ENCODE assay signal across 8 mouse cellular contexts in the genomic region with DNA sequence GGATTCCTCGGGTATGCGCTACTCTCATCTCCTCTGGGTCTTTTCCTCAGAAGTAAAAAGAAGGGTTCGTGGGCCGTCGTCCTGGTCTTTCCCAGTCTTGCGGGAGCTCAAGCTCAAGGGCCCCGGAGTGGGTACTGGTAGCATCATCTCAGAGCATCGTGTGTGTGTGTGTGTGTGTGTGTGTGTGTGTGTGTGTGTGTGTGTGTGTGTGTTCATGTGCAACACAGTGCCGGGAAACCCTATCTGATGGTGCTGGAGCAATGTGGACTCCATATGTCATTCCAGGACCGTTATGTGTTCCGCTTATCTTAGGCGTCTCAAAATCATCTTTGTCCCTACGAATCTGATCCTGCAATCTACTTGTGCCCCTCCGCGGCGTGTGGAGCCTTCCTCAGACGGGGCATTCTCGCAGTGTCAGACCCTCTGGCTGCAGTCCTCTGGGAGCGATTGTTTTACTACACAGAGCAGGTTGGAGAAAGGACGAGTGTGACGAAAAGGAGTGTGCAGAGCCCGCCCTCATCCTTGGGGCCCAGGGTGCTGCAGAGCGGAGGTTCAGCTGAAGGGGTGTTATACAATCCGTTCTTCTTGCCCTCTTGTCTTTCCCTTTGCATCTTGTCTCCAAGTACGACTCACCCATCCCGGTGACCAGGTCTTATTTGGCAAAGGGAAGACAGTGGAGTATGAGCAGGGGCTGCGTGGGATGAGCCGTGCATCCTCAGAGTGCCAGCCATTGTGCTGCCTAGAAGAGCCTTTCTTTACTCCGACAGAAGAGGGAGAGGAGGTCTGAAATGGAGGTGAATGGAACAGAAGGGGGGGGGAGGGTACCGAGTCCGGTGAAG. TPM values are rescaled to one million over a fixed set of nuclear protein-coding genes. Genes with fewer than 3 reads are reported as not detected.
DNase-seq lines count a peak whose midpoint lies in the region; ATAC-seq and TF ChIP-seq lines count a peak whose summit lies in the region.
"Had no signal": no experiment of that assay in that cellular context is flagged by ENCODE, and none has a peak within 500 bp of the region (broad histone marks: within the 10 kb centered on the region; RNA-seq: fewer than 3 reads in every experiment).

No protein-coding gene starts in this region.

- H3K9me3 ChIP-seq in E14TG2a.4 (ENCODE audit: low read length) (no peaks in the 10 kb centered on the region), ES-E14 (ENCODE audit: control insufficient read depth, insufficient read depth, low read depth, low read length) (no peaks in the 10 kb centered on the region)
- H3K9me3 ChIP-seq in embryonic facial prominence, embryonic 10.5 days: no peaks in the 10 kb centered on the region
- no peaks in the 10 kb centered on the region for H3K9me3 ChIP-seq in hindbrain, embryonic 11.5 days (ENCODE audit: control insufficient read depth, low read length)
- no peaks in the 10 kb centered on the region for H3K9me3 ChIP-seq in limb, embryonic 12.5 days

- H3K36me3 ChIP-seq in E14TG2a.4 (ENCODE audit: insufficient read depth, low read length) (no peaks in the 10 kb centered on the region), ES-E14 (ENCODE audit: control insufficient read depth, insufficient read depth, low read length, poor library complexity, severe bottlenecking) (no peaks in the 10 kb centered on the region)
- peaks cover 15% of the 10 kb centered on the region for H3K36me3 ChIP-seq in embryonic facial prominence, embryonic 10.5 days (replicated peaks)
- no peaks in the 10 kb centered on the region for H3K36me3 ChIP-seq in hindbrain, embryonic 11.5 days (ENCODE audit: control insufficient read depth, insufficient read depth, low read length)
- no peaks in the 10 kb centered on the region for H3K36me3 ChIP-seq in limb, embryonic 12.5 days

- no peak for DNase-seq in ES-E14 (ENCODE audit: low read depth, low spot score)
- peak; percentile 51 for DNase-seq in embryonic facial prominence, embryonic 10.5 days (ENCODE audit: low spot score)
- peak; percentile 71 for DNase-seq in hindbrain, embryonic 11.5 days (ENCODE audit: low spot score)
- DNase-seq in ovary, postnatal 36 days (ENCODE audit: low spot score): peak; percentile 7
- DNase-seq in MN1 (ENCODE audit: low spot score): no peak

- peaks cover 37% of the 10 kb centered on the region for H3K27me3 ChIP-seq in E14TG2a.4 (ENCODE audit: insufficient read depth, low read length)
- H3K27me3 ChIP-seq in embryonic facial prominence, embryonic 10.5 days (replicated peaks; ENCODE audit: low read depth, poor library complexity, severe bottlenecking): peaks cover 17% of the 10 kb centered on the region
- H3K27me3 ChIP-seq in hindbrain, embryonic 11.5 days (ENCODE audit: control insufficient read depth, insufficient read depth, low read length): no peaks in the 10 kb centered on the region
- H3K27me3 ChIP-seq in limb, embryonic 12.5 days: peaks cover 30% of the 10 kb centered on the region

- 1% methylated on average over 31 of the region's 31 CpGs for WGBS in embryonic facial prominence, embryonic 10.5 days
- 1% methylated on average over 31 of the region's 31 CpGs for WGBS in hindbrain, embryonic 11.5 days
- WGBS in limb, embryonic 12.5 days: 4% methylated on average over 31 of the region's 31 CpGs

- ATAC-seq in hindbrain, embryonic 11.5 days (ENCODE audit: low FRiP score): peak; percentile 82
- peak; percentile 72; the same call in 1 of the 2 replicates for ATAC-seq in limb, embryonic 12.5 days (ENCODE audit: insufficient number of reproducible peaks, insufficient read depth, low FRiP score, low TSS enrichment, low read depth)

- in situ Hi-C loops in ES-E14 (cut with MboI; ENCODE audit: low sequenced_read_pairs in 2 of 2, unreplicated experiment in 2 of 2): no loop called here

- H3K27ac ChIP-seq in ES-E14 (ENCODE audit: insufficient read depth, low read depth, low read length, poor library complexity, severe bottlenecking): no peak overlapping the region
- peak overlapping the region; percentile 85 for H3K27ac ChIP-seq in embryonic facial prominence, embryonic 10.5 days (replicated peaks)
- H3K27ac ChIP-seq in hindbrain, embryonic 11.5 days (ENCODE audit: low read depth, low read length): peak overlapping the region; percentile 92
- no peak overlapping the region for H3K27ac ChIP-seq in limb, embryonic 12.5 days

- TF ChIP-seq CTCF in E14TG2a.4 (conservative IDR thresholded peaks at IDR 0.05; ENCODE audit: low read length): no peak

- peak overlapping the region; percentile 60 for H3K9ac ChIP-seq in ES-E14 (ENCODE audit: insufficient read depth, low read depth, low read length, poor library complexity, severe bottlenecking)
- H3K9ac ChIP-seq in hindbrain, embryonic 11.5 days (ENCODE audit: low read depth, low read length): peak overlapping the region; percentile 75
- H3K9ac ChIP-seq in limb, embryonic 12.5 days (replicated peaks): peak overlapping the region; percentile 38

- peak overlapping the region; percentile 76 for H3K4me2 ChIP-seq in hindbrain, embryonic 11.5 days (replicated peaks; ENCODE audit: low read depth, low read length)
- peak overlapping the region; percentile 87 for H3K4me2 ChIP-seq in limb, embryonic 12.5 days

- H3K4me1 ChIP-seq in E14TG2a.4 (replicated peaks; ENCODE audit: low read depth, low read length) (peaks cover 22% of the 10 kb centered on the region), ES-E14 (ENCODE audit: control insufficient read depth in 2 of 2, insufficient read depth in 2 of 2, low read length in 2 of 2, poor library complexity in 1 of 2) (peaks cover 0 to 5% of the 10 kb centered on the region in 2 experiments; a peak in 2 of 4 replicates)
- peaks cover 24% of the 10 kb centered on the region for H3K4me1 ChIP-seq in embryonic facial prominence, embryonic 10.5 days
- no peaks in the 10 kb centered on the region; the same call in 1 of the 2 replicates for H3K4me1 ChIP-seq in hindbrain, embryonic 11.5 days (replicated peaks; ENCODE audit: control insufficient read depth, insufficient read depth, low read length)
- H3K4me1 ChIP-seq in limb, embryonic 12.5 days (replicated peaks): no peaks in the 10 kb centered on the region; the same call in 1 of the 2 replicates

- H3K4me3 ChIP-seq in E14TG2a.4 (replicated peaks; ENCODE audit: low read length) (peak overlapping the region; percentile 70), ES-E14 (ENCODE audit: insufficient read depth in 1 of 2, low read depth in 1 of 2, low read length in 2 of 2, poor library complexity in 1 of 2, severe bottlenecking in 1 of 2) (peak overlapping the region; percentile 49 to 65)
- peak overlapping the region; percentile 70 for H3K4me3 ChIP-seq in embryonic facial prominence, embryonic 10.5 days
- H3K4me3 ChIP-seq in hindbrain, embryonic 11.5 days (ENCODE audit: low read depth, low read length): peak overlapping the region; percentile 74
- peak overlapping the region; percentile 49 for H3K4me3 ChIP-seq in limb, embryonic 12.5 days (replicated peaks)

TF ChIP-seq in ES-E14, 5 proteins besides CTCF, POLR2A, EP300 and RAD21:
- TF ChIP-seq MAFK (IDR thresholded peaks at IDR 0.05; ENCODE audit: insufficient read depth, low read depth, low read length): no peak
- no peak for TF ChIP-seq ZC3H11A (IDR thresholded peaks at IDR 0.05; ENCODE audit: borderline replicate concordance, low read depth, low read length)
- TF ChIP-seq HCFC1 (IDR thresholded peaks at IDR 0.05; ENCODE audit: borderline replicate concordance, insufficient read depth, low read length): no peak
- no peak for TF ChIP-seq CHD2 (IDR thresholded peaks at IDR 0.05; ENCODE audit: low read depth, low read length)
- TF ChIP-seq ZNF384 (IDR thresholded peaks at IDR 0.05; ENCODE audit: low read depth, low read length): no peak

RNA-seq across cellular contexts. Expression of a gene that starts 11.6 kb away (rescaled TPM):
- total RNA-seq in ES-E14 (2012; rRNA removed): 5.0 and 5.8 TPM in 2 replicates
- polyA plus RNA-seq in embryonic facial prominence, embryonic 10.5 days (2016; fragmentation: Nextera tagmentation; extraction: Ambion mirVana): 74.2 and 83.1 TPM in 2 replicates
- 343 and 384 TPM in 2 replicates for polyA plus RNA-seq in hindbrain, embryonic 11.5 days (2014; fragmentation: Nextera tagmentation; extraction: Ambion mirVana)
- 20.9 and 23.7 TPM in 2 replicates for polyA plus RNA-seq in limb, embryonic 12.5 days (2016; fragmentation: Nextera tagmentation; extraction: Ambion mirVana)
- total RNA-seq: common myeloid progenitor, adult 5-6 weeks had no signal

RNA-seq across cellular contexts. Expression of a gene that starts 36.1 kb away (rescaled TPM):
- 104 and 105 TPM in 2 replicates for total RNA-seq in ES-E14 (2012; rRNA removed)
- 88.4 and 89.9 TPM in 2 replicates for polyA plus RNA-seq in embryonic facial prominence, embryonic 10.5 days (2016; fragmentation: Nextera tagmentation; extraction: Ambion mirVana)
- polyA plus RNA-seq in hindbrain, embryonic 11.5 days (2014; fragmentation: Nextera tagmentation; extraction: Ambion mirVana): 61.7 and 68.7 TPM in 2 replicates
- 103 and 106 TPM in 2 replicates for polyA plus RNA-seq in limb, embryonic 12.5 days (2016; fragmentation: Nextera tagmentation; extraction: Ambion mirVana)

Comparison
In these comparisons a context has a peak if more than half of its experiments do, and no peak if none do; other contexts are left out.
1. DNase-seq: peak in embryonic facial prominence, embryonic 10.5 days (single experiment), hindbrain, embryonic 11.5 days (single experiment) and ovary, postnatal 36 days (single experiment); none in ES-E14 (single experiment) and MN1 (single experiment).
2. H3K27ac ChIP-seq: peak in embryonic facial prominence, embryonic 10.5 days (single experiment) and hindbrain, embryonic 11.5 days (single experiment); none in ES-E14 (single experiment) and limb, embryonic 12.5 days (single experiment).
3. Peak in every context shown above with its lines, with median percentiles within 50 percentile points of each other: H3K4me3 ChIP-seq and H3K9ac ChIP-seq.